Mouse (Mus musculus): Measurements from ENCODE around the gene 4933424G06Rik.

- TF ChIP-seq POLR2A (IDR thresholded peaks at IDR 0.05; ENCODE audit: control insufficient read depth, low read depth, low read length) (no peak), CTCF (IDR thresholded peaks at IDR 0.05; ENCODE audit: control insufficient read depth, insufficient read depth, insufficient replicate concordance, low read depth, low read length) (no peak)
These were observed 86.8 kb downstream of the 4933424G06Rik start for GRCm38 (mm10) chr1:36796711-36797110.
